In genomic region chr16:89830221-89830648, GRCm38 (mm10) we compare ENCODE assay signal across 9 mouse cellular contexts.
A peak's percentile ranks its signal among the peaks of the same experiment; 100 is the strongest.
DNase-seq lines count a peak whose midpoint lies in the region; ATAC-seq lines count a peak whose summit lies in the region.
"Had no signal": no experiment of that assay in that cellular context is flagged by ENCODE, and none has a peak within 500 bp of the region (broad histone marks: within the 10 kb centered on the region; RNA-seq: fewer than 3 reads in every experiment).

No protein-coding gene starts in this region.

- no peaks in the 10 kb centered on the region for H3K9me3 ChIP-seq in liver, embryonic 13.5 days (replicated peaks)

- ATAC-seq in liver, embryonic 13.5 days (ENCODE audit: low read depth): peak; percentile 62
- no peak for ATAC-seq in monocyte, adult 5-6 weeks (replicated peaks; ENCODE audit: insufficient number of reproducible peaks, low FRiP score, low TSS enrichment, poor library complexity, severe bottlenecking)
- ATAC-seq: hindbrain, embryonic 16.5 days had no signal

- peak; percentile 73 for DNase-seq in MEL-GATA-1-ER (ENCODE audit: extremely low read depth, low read depth)
- DNase-seq in adrenal gland, postnatal 14 days: peak; percentile 25
- DNase-seq in induced T-regulatory cell, adult 2 months (ENCODE audit: low read depth): peak; percentile 52
- DNase-seq in liver, embryonic 13.5 days: no peak
- no peak for DNase-seq in cerebellum, adult 9-11 months
- DNase-seq in Muller cell, postnatal 12 days (ENCODE audit: inconsistent ontology term): no peak
- DNase-seq: midbrain, embryonic 14.5 days had no signal

- H3K27ac ChIP-seq in liver, embryonic 13.5 days: peak overlapping the region; percentile 41

- H3K27me3 ChIP-seq in liver, embryonic 13.5 days: no peaks in the 10 kb centered on the region

- WGBS in liver, embryonic 13.5 days (ENCODE audit: insufficient replicate concordance): 19% methylated on average over 15 of the region's 15 CpGs

- H3K9ac ChIP-seq in liver, embryonic 13.5 days: no peak overlapping the region

- peaks cover 39% of the 10 kb centered on the region for H3K4me1 ChIP-seq in liver, embryonic 13.5 days (replicated peaks)

- H3K4me3 ChIP-seq in liver, embryonic 13.5 days (replicated peaks): peak overlapping the region; percentile 25; the same call in 1 of the 2 replicates

- no peaks in the 10 kb centered on the region for H3K36me3 ChIP-seq in liver, embryonic 13.5 days

- peak overlapping the region; percentile 48 for H3K4me2 ChIP-seq in liver, embryonic 13.5 days

Comparison
In these comparisons a context has a peak if more than half of its experiments do, and no peak if none do; other contexts are left out.
1. DNase-seq: peak in MEL-GATA-1-ER (single experiment), adrenal gland, postnatal 14 days (single experiment) and induced T-regulatory cell, adult 2 months (single experiment); none in liver, embryonic 13.5 days (single experiment), cerebellum, adult 9-11 months (single experiment) and Muller cell, postnatal 12 days (single experiment).